Mouse (Mus musculus) hindbrain, embryonic 11.5 days (tissue): ENCODE results near the gene Ppbp. TPM values are rescaled to one million over a fixed set of nuclear protein-coding genes. Genes with fewer than 3 reads are reported as not detected.

Experiments used
- ATAC-seq: fragments of 200-750 bp; cut with Nextera tagmentation; 2 replicates; pipeline ENCODE4 v1.8.0; 2017; ENCODE audit warnings: mild to moderate bottlenecking, moderate TSS enrichment, moderate library complexity; ENCODE audit not compliant: low FRiP score
- DNase-seq: peaks from one replicate; pipeline ENCODE4 v3.0.0-alpha.2; 2015; ENCODE audit warnings: low spot score
- H3K27ac ChIP-seq: fragments of 300-500 bp; sonication (generic); 2 replicates; pipeline ENCODE4 v1.5.1; 2014; ENCODE audit warnings: mild to moderate bottlenecking, low read depth, low read length
- H3K27me3 ChIP-seq: fragments of 300-500 bp; sonication (generic); 2 replicates; pipeline ENCODE4 v1.6.1; 2014; ENCODE audit warnings: mild to moderate bottlenecking, low read length, moderate library complexity, mixed read lengths; ENCODE audit not compliant: control insufficient read depth, insufficient read depth
- H3K36me3 ChIP-seq: fragments of 300-500 bp; sonication (generic); 2 replicates; pipeline ENCODE4 v1.6.1; 2014; ENCODE audit warnings: mild to moderate bottlenecking, low read length, moderate library complexity, mixed read lengths; ENCODE audit not compliant: control insufficient read depth, insufficient read depth
- H3K4me1 ChIP-seq: fragments of 300-500 bp; sonication (generic); replicated peaks from 2 replicates; pipeline ENCODE4 v1.6.1; 2014; ENCODE audit warnings: low read length, mixed read lengths; ENCODE audit not compliant: control insufficient read depth, insufficient read depth
- H3K4me2 ChIP-seq: fragments of 300-500 bp; sonication (generic); replicated peaks from 2 replicates; pipeline ENCODE4 v1.6.1; 2014; ENCODE audit warnings: mild to moderate bottlenecking, low read depth, low read length
- H3K4me3 ChIP-seq: fragments of 300-500 bp; sonication (generic); 2 replicates; pipeline ENCODE4 v1.5.1; 2014; ENCODE audit warnings: low read depth, low read length
- H3K9ac ChIP-seq: fragments of 300-500 bp; sonication (generic); 2 replicates; pipeline ENCODE4 v1.6.1; 2014; ENCODE audit warnings: low read depth, low read length
- H3K9me3 ChIP-seq: fragments of 300-500 bp; sonication (generic); 2 replicates; pipeline ENCODE4 v1.6.1; 2016; ENCODE audit warnings: low read length; ENCODE audit not compliant: control insufficient read depth
- WGBS: fragments of 180-500 bp; shearing (Covaris S2); extraction: QIAGEN DNeasy Blood & Tissue Kit; methylation state at CpG from one replicate; pipeline ENCODE4 v1.1.7; 2014; 5-methylcytosine and 5-hydroxymethylcytosine counted together
- polyA plus RNA-seq: library from polyadenylated mRNA; unstranded; fragments of >200 nt; fragmentation: Nextera tagmentation; extraction: Ambion mirVana; gene quantifications from 2 replicates; pipeline ENCODE4 v1.2.1, GENCODE M21; 2014

Ppbp gene
- polyA plus RNA-seq, 1 experiment from 2014 or later: 20.7 TPM

- no peak overlapping the region for H3K9ac ChIP-seq
- H3K27me3 ChIP-seq: no peaks in the 10 kb centered on the region
- no peak overlapping the region for H3K27ac ChIP-seq
- no peaks in the 10 kb centered on the region for H3K4me1 ChIP-seq
- WGBS: 82% methylated on average over 10 of the region's 10 CpGs
- DNase-seq (no peak), ATAC-seq (no peak)
- H3K4me3 ChIP-seq: no peak overlapping the region
- H3K36me3 ChIP-seq: no peaks in the 10 kb centered on the region
- no peak overlapping the region for H3K4me2 ChIP-seq
- no peaks in the 10 kb centered on the region for H3K9me3 ChIP-seq
Measured at GRCm38 (mm10) chr5:90777621-90778020, 9.3 kb downstream of the Ppbp start.

GRCm38 (mm10) chr5:90778856-90779255 lies 10.5 kb downstream of the Ppbp start:
- H3K4me2 ChIP-seq: no peak overlapping the region
- H3K36me3 ChIP-seq: no peaks in the 10 kb centered on the region
- no peak overlapping the region for H3K4me3 ChIP-seq
- ATAC-seq (no peak), DNase-seq (no peak)
- no peak overlapping the region for H3K9ac ChIP-seq
- H3K4me1 ChIP-seq: no peaks in the 10 kb centered on the region
- no peak overlapping the region for H3K27ac ChIP-seq
- no peaks in the 10 kb centered on the region for H3K9me3 ChIP-seq
- WGBS: 85% methylated on average over 6 of the region's 6 CpGs
- H3K27me3 ChIP-seq: no peaks in the 10 kb centered on the region

GRCm38 (mm10) chr5:90783697-90784096 lies 15.4 kb downstream of the Ppbp start:
- no peak overlapping the region for H3K4me2 ChIP-seq
- H3K4me1 ChIP-seq: no peaks in the 10 kb centered on the region
- WGBS: 81% methylated on average over 3 of the region's 3 CpGs
- no peaks in the 10 kb centered on the region for H3K36me3 ChIP-seq
- H3K27me3 ChIP-seq: no peaks in the 10 kb centered on the region
- no peak overlapping the region for H3K27ac ChIP-seq
- no peaks in the 10 kb centered on the region for H3K9me3 ChIP-seq
- H3K9ac ChIP-seq: no peak overlapping the region
- no peak for DNase-seq
- no peak overlapping the region for H3K4me3 ChIP-seq
- no peak for ATAC-seq

- Histone ChIP-seq H3K9me3 (no peaks in the 10 kb centered on the region), H3K4me2 (peak within 1 kb of the TSS; percentile 37), H3K4me1 (no peaks in the 10 kb centered on the region), H3K9ac (no peak within 1 kb of the TSS), H3K36me3 (no peaks in the 10 kb centered on the region), H3K27ac (no peak within 1 kb of the TSS), H3K4me3 (peak within 1 kb of the TSS; percentile 10; the same call in 1 of the 2 replicates), H3K27me3 (no peaks in the 10 kb centered on the region)
- peak; percentile 84 for ATAC-seq
- WGBS: 18% methylated on average over 24 of the region's 26 CpGs
- peak; percentile 49 for DNase-seq
Measured at GRCm38 (mm10) chr5:90785659-90786588, 17.6 kb downstream of the Ppbp start, which contains the start of gene Cxcl3. TSS of gene Cxcl3 (plus strand) at chr5:90786103.

GRCm38 (mm10) chr5:90788114-90788513 lies 19.8 kb downstream of the Ppbp start:
- Histone ChIP-seq H3K9ac (no peak overlapping the region), H3K4me1 (no peaks in the 10 kb centered on the region), H3K36me3 (no peaks in the 10 kb centered on the region), H3K27ac (no peak overlapping the region), H3K4me2 (no peak overlapping the region), H3K27me3 (no peaks in the 10 kb centered on the region), H3K4me3 (no peak overlapping the region), H3K9me3 (no peaks in the 10 kb centered on the region)
- ATAC-seq: no peak
- WGBS: 72% methylated on average over 4 of the region's 4 CpGs
- DNase-seq: no peak

- 88% methylated on average over 11 of the region's 11 CpGs for WGBS
- ATAC-seq (no peak), DNase-seq (no peak)
- Histone ChIP-seq H3K4me3 (no peak overlapping the region), H3K9me3 (no peaks in the 10 kb centered on the region), H3K27ac (no peak overlapping the region), H3K9ac (no peak overlapping the region), H3K36me3 (no peaks in the 10 kb centered on the region), H3K4me1 (no peaks in the 10 kb centered on the region), H3K27me3 (no peaks in the 10 kb centered on the region), H3K4me2 (no peak overlapping the region)
Measured at GRCm38 (mm10) chr5:90789306-90790073, 21.2 kb downstream of the Ppbp start.

- H3K4me2 ChIP-seq: no peak overlapping the region
- no peak overlapping the region for H3K9ac ChIP-seq
- no peaks in the 10 kb centered on the region for H3K27me3 ChIP-seq
- H3K4me3 ChIP-seq: no peak overlapping the region
- no peak overlapping the region for H3K27ac ChIP-seq
- H3K36me3 ChIP-seq: no peaks in the 10 kb centered on the region
- WGBS: 81% methylated on average over 8 of the region's 8 CpGs
- ATAC-seq (no peak), DNase-seq (no peak)
- no peaks in the 10 kb centered on the region for H3K9me3 ChIP-seq
- no peaks in the 10 kb centered on the region for H3K4me1 ChIP-seq
Measured at GRCm38 (mm10) chr5:90790074-90790502, 21.8 kb downstream of the Ppbp start.

GRCm38 (mm10) chr5:90794195-90794625 lies 25.9 kb downstream of the Ppbp start, which contains the start of gene Cxcl15:
TSS of gene Cxcl15 (plus strand) at chr5:90794534.
- Histone ChIP-seq H3K36me3 (no peaks in the 10 kb centered on the region), H3K27ac (no peak within 1 kb of the TSS), H3K9me3 (no peaks in the 10 kb centered on the region), H3K4me1 (no peaks in the 10 kb centered on the region), H3K4me2 (no peak within 1 kb of the TSS), H3K27me3 (no peaks in the 10 kb centered on the region), H3K4me3 (no peak within 1 kb of the TSS), H3K9ac (no peak within 1 kb of the TSS)
- ATAC-seq (no peak), DNase-seq (no peak)
- 76% methylated on average over 5 of the region's 5 CpGs for WGBS
